Mouse (Mus musculus): ENCODE results near the gene Olfr632. TPM values are rescaled to one million over a fixed set of nuclear protein-coding genes. Genes with fewer than 3 reads are reported as not detected.
"Not testable (repeated sequence)": the region's sequence is repeated elsewhere in the genome, so short reads cannot be mapped to it uniquely, and the experiment has no call there.

The Olfr632 gene
- polyA plus RNA-seq (2015; fragmentation: Nextera tagmentation; extraction: Ambion mirVana): not detected in 2 replicates

- no peak within 1 kb of the TSS for H3K27ac ChIP-seq
- H3K9me3 ChIP-seq: no peaks in the 10 kb centered on the region
- H3K36me3 ChIP-seq: no peaks in the 10 kb centered on the region
- ATAC-seq: no peak
- no peak within 1 kb of the TSS for H3K9ac ChIP-seq
- WGBS: 73% methylated on average over 2 of the region's 2 CpGs
- H3K4me3 ChIP-seq (replicated peaks): no peak within 1 kb of the TSS
- H3K27me3 ChIP-seq (replicated peaks): no peaks in the 10 kb centered on the region
- H3K4me2 ChIP-seq (replicated peaks): no peak within 1 kb of the TSS
- H3K4me1 ChIP-seq (replicated peaks): no peaks in the 10 kb centered on the region
Measured at GRCm38 (mm10) chr7:103934264-103934663, at the start of gene Olfr632. Gene Olfr632 (plus strand): TSS chr7:103934347.

GRCm38 (mm10) chr7:103886152-103886551, 48.0 kb upstream of the Olfr632 start, which contains the start of gene Olfr66:
Gene Olfr66 (minus strand): TSS chr7:103886252.
- H3K9me3 ChIP-seq: no peaks in the 10 kb centered on the region
- no peak for ATAC-seq
- no peaks in the 10 kb centered on the region for H3K36me3 ChIP-seq

GRCm38 (mm10) chr7:103894385-103894784, 39.8 kb upstream of the Olfr632 start, which contains the start of gene Olfr64:
Gene Olfr64 (minus strand): TSS chr7:103894485.
- Histone ChIP-seq H3K4me1 (replicated peaks) (no peaks in the 10 kb centered on the region), H3K9me3 (no peaks in the 10 kb centered on the region), H3K27ac (no peak within 1 kb of the TSS), H3K9ac (no peak within 1 kb of the TSS), H3K36me3 (no peaks in the 10 kb centered on the region), H3K4me3 (replicated peaks) (no peak within 1 kb of the TSS), H3K4me2 (replicated peaks) (no peak within 1 kb of the TSS), H3K27me3 (replicated peaks) (no peaks in the 10 kb centered on the region)
- 73% methylated on average over 1 of the region's 1 CpGs for WGBS
- no peak for ATAC-seq

More at GRCm38 (mm10) chr7:103886152-103886551, 48.0 kb upstream of the Olfr632 start, which contains the start of gene Olfr66:
- Histone ChIP-seq H3K4me1 (replicated peaks) (no peaks in the 10 kb centered on the region), H3K9ac (no peak within 1 kb of the TSS), H3K4me2 (replicated peaks) (no peak within 1 kb of the TSS), H3K27me3 (replicated peaks) (no peaks in the 10 kb centered on the region), H3K4me3 (replicated peaks) (no peak within 1 kb of the TSS), H3K27ac (no peak within 1 kb of the TSS)

- no peak within 1 kb of the TSS for H3K9ac ChIP-seq
- H3K36me3 ChIP-seq: no peaks in the 10 kb centered on the region
- no peak within 1 kb of the TSS for H3K4me2 ChIP-seq (replicated peaks)
- WGBS: 76% methylated on average over 2 of the region's 2 CpGs
- no peaks in the 10 kb centered on the region for H3K27me3 ChIP-seq (replicated peaks)
- no peaks in the 10 kb centered on the region for H3K4me1 ChIP-seq (replicated peaks)
- no peaks in the 10 kb centered on the region for H3K9me3 ChIP-seq
- H3K4me3 ChIP-seq (replicated peaks): no peak within 1 kb of the TSS
- no peak for ATAC-seq
- no peak within 1 kb of the TSS for H3K27ac ChIP-seq
Measured at GRCm38 (mm10) chr7:103903187-103903586, 31.0 kb upstream of the Olfr632 start, which contains the start of gene Olfr65. Gene Olfr65 (plus strand): TSS chr7:103903487.

- ATAC-seq: peak; percentile 96
- no peaks in the 10 kb centered on the region for H3K9me3 ChIP-seq
- H3K9ac ChIP-seq: no peak overlapping the region
- no peaks in the 10 kb centered on the region for H3K27me3 ChIP-seq (replicated peaks)
- no peaks in the 10 kb centered on the region for H3K4me1 ChIP-seq (replicated peaks)
- 22% methylated on average over 3 of the region's 3 CpGs for WGBS
- H3K4me2 ChIP-seq (replicated peaks): no peak overlapping the region
- H3K27ac ChIP-seq: no peak overlapping the region
- no peaks in the 10 kb centered on the region for H3K36me3 ChIP-seq
- H3K4me3 ChIP-seq (replicated peaks): no peak overlapping the region
Measured at GRCm38 (mm10) chr7:103910047-103910446, 24.1 kb upstream of the Olfr632 start.

GRCm38 (mm10) chr7:103912969-103913511, 21.1 kb upstream of the Olfr632 start:
- Histone ChIP-seq H3K9me3 (no peaks in the 10 kb centered on the region), H3K36me3 (no peaks in the 10 kb centered on the region), H3K27me3 (replicated peaks) (no peaks in the 10 kb centered on the region), H3K4me1 (replicated peaks) (no peaks in the 10 kb centered on the region), H3K9ac (no peak overlapping the region), H3K4me3 (replicated peaks) (no peak overlapping the region), H3K27ac (no peak overlapping the region), H3K4me2 (replicated peaks) (no peak overlapping the region)
- ATAC-seq: no peak
- WGBS: 52% methylated on average over 8 of the region's 8 CpGs

- no peak overlapping the region for H3K9ac ChIP-seq
- H3K4me3 ChIP-seq (replicated peaks): no peak overlapping the region
- no peak overlapping the region for H3K4me2 ChIP-seq (replicated peaks)
- H3K9me3 ChIP-seq: no peaks in the 10 kb centered on the region
- no peaks in the 10 kb centered on the region for H3K36me3 ChIP-seq
- no peaks in the 10 kb centered on the region for H3K4me1 ChIP-seq (replicated peaks)
- ATAC-seq: peak; percentile 55; the same call in 1 of the 2 replicates
- no peak overlapping the region for H3K27ac ChIP-seq
- H3K27me3 ChIP-seq (replicated peaks): no peaks in the 10 kb centered on the region
Measured at GRCm38 (mm10) chr7:103915338-103915737, 18.8 kb upstream of the Olfr632 start.

- H3K9ac ChIP-seq: no peak within 1 kb of the TSS
- ATAC-seq: no peak
Measured at GRCm38 (mm10) chr7:103928525-103928924, 5.6 kb upstream of the Olfr632 start, which contains the start of gene Olfr631. Gene Olfr631 (plus strand): TSS chr7:103928825.

GRCm38 (mm10) chr7:103942730-103943129, 8.6 kb downstream of the Olfr632 start:
- no peaks in the 10 kb centered on the region for H3K27me3 ChIP-seq (replicated peaks)
- no peak overlapping the region for H3K9ac ChIP-seq
- H3K4me1 ChIP-seq (replicated peaks): no peaks in the 10 kb centered on the region
- ATAC-seq: peak; percentile 63; the same call in 1 of the 2 replicates
- H3K36me3 ChIP-seq: no peaks in the 10 kb centered on the region
- H3K4me3 ChIP-seq (replicated peaks): no peak overlapping the region
- 25% methylated on average over 2 of the region's 2 CpGs for WGBS
- H3K27ac ChIP-seq: no peak overlapping the region
- H3K4me2 ChIP-seq (replicated peaks): no peak overlapping the region
- H3K9me3 ChIP-seq: no peaks in the 10 kb centered on the region

More at GRCm38 (mm10) chr7:103928525-103928924, 5.6 kb upstream of the Olfr632 start, which contains the start of gene Olfr631:
- no peaks in the 10 kb centered on the region for H3K27me3 ChIP-seq (replicated peaks)
- H3K27ac ChIP-seq: no peak within 1 kb of the TSS
- no peaks in the 10 kb centered on the region for H3K4me1 ChIP-seq (replicated peaks)
- H3K9me3 ChIP-seq: no peaks in the 10 kb centered on the region
- no peak within 1 kb of the TSS for H3K4me2 ChIP-seq (replicated peaks)
- H3K4me3 ChIP-seq (replicated peaks): no peak within 1 kb of the TSS
- H3K36me3 ChIP-seq: no peaks in the 10 kb centered on the region

GRCm38 (mm10) chr7:103944137-103944536, 10.0 kb downstream of the Olfr632 start, which contains the start of gene Olfr633:
Gene Olfr633 (plus strand): TSS chr7:103944437.
- H3K9ac ChIP-seq: no peak within 1 kb of the TSS
- no peaks in the 10 kb centered on the region for H3K36me3 ChIP-seq
- no peak within 1 kb of the TSS for H3K4me3 ChIP-seq (replicated peaks)
- no peaks in the 10 kb centered on the region for H3K9me3 ChIP-seq
- no peaks in the 10 kb centered on the region for H3K4me1 ChIP-seq (replicated peaks)
- no peak within 1 kb of the TSS for H3K27ac ChIP-seq
- no peak for ATAC-seq
- H3K27me3 ChIP-seq (replicated peaks): no peaks in the 10 kb centered on the region
- H3K4me2 ChIP-seq (replicated peaks): no peak within 1 kb of the TSS

- H3K4me3 ChIP-seq (replicated peaks); H3K4me2 ChIP-seq (replicated peaks); H3K9ac ChIP-seq; H3K27ac ChIP-seq; H3K4me1 ChIP-seq (replicated peaks); H3K9me3 ChIP-seq; ATAC-seq; H3K36me3 ChIP-seq; H3K27me3 ChIP-seq (replicated peaks): not testable (repeated sequence)
- WGBS: 94% methylated on average over 22 of the region's 22 CpGs
Measured at GRCm38 (mm10) chr7:103966873-103967272, 32.7 kb downstream of the Olfr632 start.

- no peak for ATAC-seq
- H3K4me3 ChIP-seq (replicated peaks): no peak within 1 kb of the TSS
- WGBS: 74% methylated on average over 1 of the region's 1 CpGs
Measured at GRCm38 (mm10) chr7:103970852-103971251, 36.7 kb downstream of the Olfr632 start, which contains the start of gene Olfr635. Gene Olfr635 (plus strand): TSS chr7:103971152.

GRCm38 (mm10) chr7:103971782-103972181, 37.6 kb downstream of the Olfr632 start:
- no peak for ATAC-seq
- H3K4me3 ChIP-seq (replicated peaks): no peak overlapping the region
- no peak overlapping the region for H3K4me2 ChIP-seq (replicated peaks)
- no peak overlapping the region for H3K27ac ChIP-seq
- no peaks in the 10 kb centered on the region for H3K36me3 ChIP-seq
- H3K27me3 ChIP-seq (replicated peaks): no peaks in the 10 kb centered on the region
- no peaks in the 10 kb centered on the region for H3K9me3 ChIP-seq
- H3K4me1 ChIP-seq (replicated peaks): no peaks in the 10 kb centered on the region
- no peak overlapping the region for H3K9ac ChIP-seq
- 69% methylated on average over 1 of the region's 1 CpGs for WGBS

More at GRCm38 (mm10) chr7:103970852-103971251, 36.7 kb downstream of the Olfr632 start, which contains the start of gene Olfr635:
- H3K4me2 ChIP-seq (replicated peaks): no peak within 1 kb of the TSS
- no peak within 1 kb of the TSS for H3K27ac ChIP-seq
- no peaks in the 10 kb centered on the region for H3K27me3 ChIP-seq (replicated peaks)
- no peaks in the 10 kb centered on the region for H3K4me1 ChIP-seq (replicated peaks)
- H3K9me3 ChIP-seq: no peaks in the 10 kb centered on the region
- no peaks in the 10 kb centered on the region for H3K36me3 ChIP-seq
- no peak within 1 kb of the TSS for H3K9ac ChIP-seq
